Mouse (Mus musculus): ENCODE data around the gene Zfp112. TPM values are rescaled to one million over a fixed set of nuclear protein-coding genes. Genes with fewer than 3 reads are reported as not detected.

The Zfp112 gene
- polyA plus RNA-seq, 1 experiment from 2014 or later: 4.0 TPM

- 17% methylated on average over 6 of the region's 6 CpGs for WGBS
- Histone ChIP-seq H3K36me3 (replicated peaks) (peaks cover 27% of the 10 kb centered on the region), H3K27me3 (ENCODE audit: poor library complexity, severe bottlenecking) (no peaks in the 10 kb centered on the region), H3K4me1 (peaks cover 15% of the 10 kb centered on the region), H3K9me3 (peaks cover 7% of the 10 kb centered on the region; the same call in 1 of the 2 replicates), H3K4me3 (peak overlapping the region; percentile 79), H3K27ac (peak overlapping the region; percentile 86)
- DNase-seq (ENCODE audit: extremely low spot score, low spot score): no peak
Observed at GRCm38 (mm10) chr7:24133425-24133995, 21.4 kb downstream of the Zfp112 start.

GRCm38 (mm10) chr7:24133996-24134828, 22.1 kb downstream of the Zfp112 start, which contains the start of gene Zfp235:
Gene Zfp235, plus strand, starts transcription at chr7:24134169.
- WGBS: 4% methylated on average over 32 of the region's 32 CpGs

GRCm38 (mm10) chr7:24142566-24142965, 30.5 kb downstream of the Zfp112 start:
- 91% methylated on average over 6 of the region's 6 CpGs for WGBS
- H3K27me3 ChIP-seq (ENCODE audit: poor library complexity, severe bottlenecking): no peaks in the 10 kb centered on the region
- H3K27ac ChIP-seq: no peak overlapping the region
- H3K36me3 ChIP-seq (replicated peaks): peaks cover 49% of the 10 kb centered on the region
- H3K4me3 ChIP-seq: no peak overlapping the region
- no peak for DNase-seq (ENCODE audit: extremely low spot score, low spot score)
- H3K9me3 ChIP-seq: peaks cover 17% of the 10 kb centered on the region
- no peaks in the 10 kb centered on the region for H3K4me1 ChIP-seq

More at GRCm38 (mm10) chr7:24133996-24134828, 22.1 kb downstream of the Zfp112 start, which contains the start of gene Zfp235:
- Histone ChIP-seq H3K27me3 (ENCODE audit: poor library complexity, severe bottlenecking) (no peaks in the 10 kb centered on the region), H3K9me3 (peaks cover 7% of the 10 kb centered on the region; the same call in 1 of the 2 replicates), H3K4me1 (peaks cover 15% of the 10 kb centered on the region), H3K4me3 (peak within 1 kb of the TSS; percentile 79), H3K36me3 (replicated peaks) (peaks cover 33% of the 10 kb centered on the region), H3K27ac (peak within 1 kb of the TSS; percentile 86)
- DNase-seq (ENCODE audit: extremely low spot score, low spot score): peak; percentile 83

GRCm38 (mm10) chr7:24153272-24153671, 41.2 kb downstream of the Zfp112 start:
- no peak for DNase-seq (ENCODE audit: extremely low spot score, low spot score)

GRCm38 (mm10) chr7:24172191-24172590, 60.1 kb downstream of the Zfp112 start:
- no peaks in the 10 kb centered on the region for H3K27me3 ChIP-seq (ENCODE audit: poor library complexity, severe bottlenecking)
- H3K36me3 ChIP-seq (replicated peaks): no peaks in the 10 kb centered on the region
- no peak overlapping the region for H3K4me3 ChIP-seq
- no peak for DNase-seq (ENCODE audit: extremely low spot score, low spot score)
- 71% methylated on average over 4 of the region's 4 CpGs for WGBS
- H3K4me1 ChIP-seq: peaks cover 5% of the 10 kb centered on the region; the same call in 1 of the 2 replicates
- H3K9me3 ChIP-seq: peaks cover 7% of the 10 kb centered on the region; the same call in 1 of the 2 replicates
- H3K27ac ChIP-seq: no peak overlapping the region

More at GRCm38 (mm10) chr7:24153272-24153671, 41.2 kb downstream of the Zfp112 start:
- no peaks in the 10 kb centered on the region for H3K36me3 ChIP-seq (replicated peaks)
- no peak overlapping the region for H3K27ac ChIP-seq
- no peaks in the 10 kb centered on the region for H3K4me1 ChIP-seq
- WGBS: 11% methylated on average over 1 of the region's 1 CpGs
- peaks cover 11% of the 10 kb centered on the region; the same call in 1 of the 2 replicates for H3K9me3 ChIP-seq
- H3K27me3 ChIP-seq (ENCODE audit: poor library complexity, severe bottlenecking): no peaks in the 10 kb centered on the region
- no peak overlapping the region for H3K4me3 ChIP-seq

- Histone ChIP-seq H3K4me3 (peak within 1 kb of the TSS; percentile 62), H3K27me3 (ENCODE audit: poor library complexity, severe bottlenecking) (no peaks in the 10 kb centered on the region), H3K4me1 (peaks cover 5% of the 10 kb centered on the region; the same call in 1 of the 2 replicates), H3K36me3 (replicated peaks) (no peaks in the 10 kb centered on the region; the same call in 1 of the 2 replicates), H3K9me3 (peaks cover 7% of the 10 kb centered on the region; the same call in 1 of the 2 replicates), H3K27ac (peak within 1 kb of the TSS; percentile 91)
- 15% methylated on average over 23 of the region's 23 CpGs for WGBS
- DNase-seq (ENCODE audit: extremely low spot score, low spot score): peak; percentile 77
Observed at GRCm38 (mm10) chr7:24174618-24175336, 62.7 kb downstream of the Zfp112 start, which contains the start of gene Zfp114. Gene Zfp114, plus strand, starts transcription at chr7:24175060.

- no peak for DNase-seq (ENCODE audit: extremely low spot score, low spot score)
- H3K36me3 ChIP-seq (replicated peaks): no peaks in the 10 kb centered on the region; the same call in 1 of the 2 replicates
- peak overlapping the region; percentile 91 for H3K27ac ChIP-seq
- H3K4me3 ChIP-seq: peak overlapping the region; percentile 62
- WGBS: 66% methylated on average over 6 of the region's 6 CpGs
- peaks cover 5% of the 10 kb centered on the region; the same call in 1 of the 2 replicates for H3K4me1 ChIP-seq
- no peaks in the 10 kb centered on the region for H3K27me3 ChIP-seq (ENCODE audit: poor library complexity, severe bottlenecking)
- peaks cover 7% of the 10 kb centered on the region; the same call in 1 of the 2 replicates for H3K9me3 ChIP-seq
Observed at GRCm38 (mm10) chr7:24175337-24175711, 63.2 kb downstream of the Zfp112 start.

Other genes with a start within 250 kb of the Zfp112 start
- not detected in 2 replicates for gene Vmn1r177, start 245.9 kb upstream of the Zfp112 start, polyA plus RNA-seq (2016; fragmentation: Nextera tagmentation; extraction: Ambion mirVana)
- gene Vmn1r178, start 220.3 kb upstream of the Zfp112 start, polyA plus RNA-seq (2016; fragmentation: Nextera tagmentation; extraction: Ambion mirVana): not detected in 2 replicates
- gene Vmn1r179, start 185.3 kb upstream of the Zfp112 start, polyA plus RNA-seq (2016; fragmentation: Nextera tagmentation; extraction: Ambion mirVana): not detected in 2 replicates
- gene Vmn1r180, start 161.7 kb upstream of the Zfp112 start, polyA plus RNA-seq (2016; fragmentation: Nextera tagmentation; extraction: Ambion mirVana): not detected in 2 replicates
- gene Vmn1r181, start 137.7 kb upstream of the Zfp112 start, polyA plus RNA-seq (2016; fragmentation: Nextera tagmentation; extraction: Ambion mirVana): not detected in 2 replicates
- gene V1rd19, start 110.6 kb upstream of the Zfp112 start, polyA plus RNA-seq (2016; fragmentation: Nextera tagmentation; extraction: Ambion mirVana): not detected in 2 replicates
- not detected in 2 replicates for gene Vmn1r183, start 59.1 kb upstream of the Zfp112 start, polyA plus RNA-seq (2016; fragmentation: Nextera tagmentation; extraction: Ambion mirVana)
- gene Zfp180, start 30.4 kb upstream of the Zfp112 start, polyA plus RNA-seq (2016; fragmentation: Nextera tagmentation; extraction: Ambion mirVana): 27.9 and 28.4 TPM in 2 replicates
- 12.3 and 13.1 TPM in 2 replicates for gene Zfp235, start 21.9 kb downstream of the Zfp112 start, polyA plus RNA-seq (2016; fragmentation: Nextera tagmentation; extraction: Ambion mirVana)
- 4.9 and 6.3 TPM in 2 replicates for gene Zfp114, start 62.7 kb downstream of the Zfp112 start, polyA plus RNA-seq (2016; fragmentation: Nextera tagmentation; extraction: Ambion mirVana)
- gene Zfp111, start 99.1 kb downstream of the Zfp112 start, polyA plus RNA-seq (2016; fragmentation: Nextera tagmentation; extraction: Ambion mirVana): 9.2 and 11.3 TPM in 2 replicates
- gene Zfp109, start 125.2 kb downstream of the Zfp112 start, polyA plus RNA-seq (2016; fragmentation: Nextera tagmentation; extraction: Ambion mirVana): 5.4 and 7.1 TPM in 2 replicates
- gene Zfp108, start 142.5 kb downstream of the Zfp112 start, polyA plus RNA-seq (2016; fragmentation: Nextera tagmentation; extraction: Ambion mirVana): 2.2 and 2.7 TPM in 2 replicates
- 7.1 and 9.6 TPM in 2 replicates for gene Zfp93, start 158.1 kb downstream of the Zfp112 start, polyA plus RNA-seq (2016; fragmentation: Nextera tagmentation; extraction: Ambion mirVana)
- gene Zfp61, start 188.9 kb downstream of the Zfp112 start, polyA plus RNA-seq (2016; fragmentation: Nextera tagmentation; extraction: Ambion mirVana): 39.6 and 41.9 TPM in 2 replicates
- 12.9 and 13.2 TPM in 2 replicates for gene Zfp94, start 204.4 kb downstream of the Zfp112 start, polyA plus RNA-seq (2016; fragmentation: Nextera tagmentation; extraction: Ambion mirVana)
- gene Tescl, start 221.6 kb downstream of the Zfp112 start, polyA plus RNA-seq (2016; fragmentation: Nextera tagmentation; extraction: Ambion mirVana): 0.17 TPM in 1 of 2 replicates, not detected in the other
- not detected in 2 replicates for gene Lypd5, start 236.9 kb downstream of the Zfp112 start, polyA plus RNA-seq (2016; fragmentation: Nextera tagmentation; extraction: Ambion mirVana)

Data from forebrain, embryonic 10.5 days (tissue).